Mouse (Mus musculus) liver, embryonic 16.5 days (tissue): ENCODE results near the gene Rrp9. TPM values are rescaled to one million over a fixed set of nuclear protein-coding genes. Genes with fewer than 3 reads are reported as not detected.

Experiments
- ATAC-seq: fragments of 200-750 bp; cut with Nextera tagmentation; 2 replicates; pipeline ENCODE4 v1.8.0; 2017; ENCODE audit warnings: low read depth, mild to moderate bottlenecking, moderate number of reproducible peaks, moderate library complexity
- H3K27ac ChIP-seq: fragments of 300-500 bp; sonication (generic); 2 replicates; pipeline ENCODE4 v1.5.1; 2014; ENCODE audit warnings: mild to moderate bottlenecking, low read length
- H3K27me3 ChIP-seq: fragments of 300-500 bp; sonication (generic); 2 replicates; pipeline ENCODE4 v1.6.1; 2014; ENCODE audit warnings: low read depth, low read length, mixed read lengths; ENCODE audit not compliant: control insufficient read depth, insufficient read depth
- H3K36me3 ChIP-seq: fragments of 300-500 bp; sonication (generic); 2 replicates; pipeline ENCODE4 v1.6.1; 2014; ENCODE audit warnings: mild to moderate bottlenecking; ENCODE audit not compliant: control insufficient read depth, insufficient read depth
- H3K4me1 ChIP-seq: fragments of 300-500 bp; sonication (generic); 2 replicates; pipeline ENCODE4 v1.6.1; 2014; ENCODE audit warnings: low read depth, low read length, mixed read lengths; ENCODE audit not compliant: control insufficient read depth
- H3K4me2 ChIP-seq: fragments of 300-500 bp; sonication (generic); 2 replicates; pipeline ENCODE4 v1.6.1; 2014; ENCODE audit warnings: low read depth, low read length, mixed read lengths
- H3K4me3 ChIP-seq: fragments of 300-500 bp; sonication (generic); 2 replicates; pipeline ENCODE4 v1.5.1; 2014; ENCODE audit warnings: low read depth, mild to moderate bottlenecking, low read length
- H3K9ac ChIP-seq: fragments of 300-500 bp; sonication (generic); 2 replicates; pipeline ENCODE4 v1.6.1; 2014; ENCODE audit warnings: low read depth, low read length
- H3K9me3 ChIP-seq: fragments of 300-500 bp; sonication (generic); replicated peaks from 2 replicates; pipeline ENCODE4 v1.6.1; 2016; ENCODE audit warnings: low read length; ENCODE audit not compliant: control insufficient read depth
- WGBS: fragments of 180-500 bp; shearing (Covaris S2); extraction: QIAGEN DNeasy Blood & Tissue Kit; methylation state at CpG from one replicate; pipeline ENCODE4 v1.1.7; 2014; ENCODE audit not compliant: insufficient replicate concordance; 5-methylcytosine and 5-hydroxymethylcytosine counted together
- polyA plus RNA-seq: library from polyadenylated mRNA; unstranded; fragments of >200 nt; fragmentation: Nextera tagmentation; extraction: Ambion mirVana; gene quantifications from 2 replicates; pipeline ENCODE4 v1.2.1, GENCODE M21; 2015

Gene Rrp9
- polyA plus RNA-seq, 1 experiment from 2014 or later = 16.3 TPM

DNA sequence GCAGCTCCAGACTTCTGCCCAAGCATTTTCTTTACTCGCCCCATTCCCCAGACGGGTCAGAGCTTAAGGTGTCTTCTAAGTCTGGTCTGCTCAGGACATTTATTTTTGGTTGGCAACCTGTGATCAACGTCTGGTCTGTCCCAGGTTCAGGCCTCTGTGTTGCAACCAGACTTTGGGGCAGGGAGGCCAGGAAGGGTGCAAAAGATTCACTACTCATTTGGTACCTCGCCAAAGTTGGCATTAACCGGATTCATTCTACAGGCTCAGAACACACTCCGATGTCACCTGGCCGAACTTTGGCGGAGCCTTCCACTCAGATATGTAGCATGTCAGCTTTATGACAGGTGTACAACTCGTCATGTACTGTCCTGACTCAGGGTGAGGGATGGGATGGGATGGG lies 27.8 kb upstream of the Rrp9 start:
- peak overlapping the region; percentile 57 for H3K4me2 ChIP-seq
- peak overlapping the region; percentile 63 for H3K4me3 ChIP-seq
- H3K9me3 ChIP-seq = no peaks in the 10 kb centered on the region
- WGBS = 28% methylated on average over 9 of the region's 9 CpGs
- peaks cover 31% of the 10 kb centered on the region for H3K4me1 ChIP-seq
- H3K27me3 ChIP-seq = peaks cover 6% of the 10 kb centered on the region
- H3K9ac ChIP-seq = peak overlapping the region; percentile 22; the same call in 1 of the 2 replicates
- peak overlapping the region; percentile 68 for H3K27ac ChIP-seq
- no peak for ATAC-seq
- H3K36me3 ChIP-seq = no peaks in the 10 kb centered on the region

DNA sequence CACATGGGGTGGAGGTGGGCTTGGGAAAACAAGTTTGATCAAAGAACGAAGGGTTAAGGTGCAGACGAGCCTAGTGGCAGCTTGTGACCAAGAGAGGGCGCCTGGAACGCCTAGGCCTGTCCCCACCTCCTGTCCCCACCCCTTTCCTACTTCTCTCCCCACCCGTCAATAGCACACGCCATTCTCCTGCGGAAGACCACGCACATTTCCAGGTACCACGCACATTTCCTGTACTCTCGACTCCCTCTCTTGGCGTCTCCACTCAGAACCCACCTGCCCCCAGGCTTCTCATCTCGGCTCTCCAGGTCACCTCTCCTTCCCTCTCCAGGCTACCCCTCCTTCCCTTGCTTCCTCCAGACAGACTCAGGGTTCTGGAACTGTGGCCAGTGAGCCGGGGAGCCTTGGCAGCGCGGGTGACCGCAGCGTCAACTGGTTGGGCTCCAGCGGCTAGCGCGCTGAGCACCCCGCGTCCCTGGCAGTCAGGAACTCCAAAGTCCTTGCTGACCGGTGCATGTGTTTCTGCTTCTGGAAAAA lies 27.2 kb upstream of the Rrp9 start:
- Histone ChIP-seq H3K36me3 (no peaks in the 10 kb centered on the region), H3K27ac (peak overlapping the region; percentile 77), H3K4me3 (peak overlapping the region; percentile 63), H3K9me3 (no peaks in the 10 kb centered on the region), H3K27me3 (peaks cover 13% of the 10 kb centered on the region), H3K4me2 (peak overlapping the region; percentile 57), H3K4me1 (peaks cover 37% of the 10 kb centered on the region), H3K9ac (peak overlapping the region; percentile 65)
- ATAC-seq = peak; percentile 50
- 0% methylated on average over 23 of the region's 23 CpGs for WGBS

DNA sequence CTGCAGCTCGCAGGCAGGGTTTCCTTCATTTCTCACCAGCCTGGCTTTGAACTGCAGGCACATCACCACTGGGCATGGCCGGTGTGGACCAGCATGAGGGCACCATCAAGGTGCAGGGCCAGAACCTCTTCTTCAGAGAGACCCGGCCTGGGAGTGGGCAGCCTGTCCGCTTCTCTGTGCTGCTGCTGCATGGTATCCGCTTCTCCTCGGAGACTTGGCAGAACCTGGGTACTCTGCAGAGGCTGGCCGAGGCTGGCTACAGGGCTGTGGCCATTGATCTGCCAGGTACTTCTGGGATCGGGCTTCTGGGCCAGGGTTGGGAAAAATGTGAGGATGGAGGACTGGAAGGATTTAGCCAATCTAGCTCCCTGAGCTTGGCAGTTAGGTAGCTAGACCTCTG lies 25.8 kb upstream of the Rrp9 start:
- Histone ChIP-seq H3K4me1 (peaks cover 45% of the 10 kb centered on the region), H3K27ac (no peak overlapping the region), H3K4me2 (peak overlapping the region; percentile 57; the same call in 1 of the 2 replicates), H3K4me3 (no peak overlapping the region), H3K9ac (no peak overlapping the region; the same call in 1 of the 2 replicates), H3K36me3 (no peaks in the 10 kb centered on the region), H3K27me3 (peaks cover 26% of the 10 kb centered on the region), H3K9me3 (no peaks in the 10 kb centered on the region)
- no peak for ATAC-seq
- WGBS = 66% methylated on average over 8 of the region's 8 CpGs

DNA sequence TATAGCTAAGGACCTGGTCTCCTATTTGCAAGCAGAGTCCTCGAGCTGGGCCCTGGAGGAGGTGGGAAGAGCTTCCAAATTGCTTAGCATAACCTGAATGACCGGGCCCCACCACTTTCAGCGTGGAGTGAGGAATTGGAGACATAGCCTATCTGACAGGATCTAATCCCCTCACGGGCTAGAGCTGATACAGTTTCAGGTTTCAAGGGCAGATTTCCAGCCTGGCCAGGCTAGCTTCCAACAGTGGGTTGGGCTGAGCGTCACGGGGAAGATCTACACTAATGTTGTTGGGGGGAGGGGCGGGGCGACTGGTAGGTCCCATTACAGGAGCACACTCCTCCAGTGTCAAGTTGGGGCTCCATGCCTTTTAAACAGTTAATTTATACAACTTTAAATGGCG lies 25.1 kb upstream of the Rrp9 start:
- Histone ChIP-seq H3K4me3 (no peak overlapping the region), H3K9ac (no peak overlapping the region), H3K4me2 (peak overlapping the region; percentile 57; the same call in 1 of the 2 replicates), H3K27ac (peak overlapping the region; percentile 35; the same call in 1 of the 2 replicates), H3K9me3 (no peaks in the 10 kb centered on the region), H3K27me3 (peaks cover 31% of the 10 kb centered on the region), H3K36me3 (no peaks in the 10 kb centered on the region), H3K4me1 (peaks cover 45% of the 10 kb centered on the region)
- 41% methylated on average over 9 of the region's 9 CpGs for WGBS
- no peak for ATAC-seq

DNA sequence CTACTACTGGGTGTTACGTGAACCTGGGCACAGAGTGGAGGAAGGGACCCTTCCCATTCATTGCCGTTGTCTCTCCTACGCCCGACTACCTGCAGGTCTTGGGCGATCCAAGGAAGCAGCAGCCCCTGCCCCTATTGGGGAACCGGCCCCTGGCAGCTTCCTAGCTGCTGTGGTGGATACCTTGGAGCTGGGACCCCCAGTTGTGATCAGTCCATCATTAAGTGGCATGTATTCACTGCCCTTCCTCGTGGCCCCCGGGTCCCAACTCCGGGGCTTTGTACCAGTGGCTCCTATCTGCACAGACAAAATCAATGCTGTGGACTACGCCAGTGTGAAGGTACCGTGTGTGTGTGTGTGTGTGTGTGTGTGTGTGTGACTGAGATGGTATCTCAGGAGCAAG lies 24.5 kb upstream of the Rrp9 start:
- Histone ChIP-seq H3K27ac (no peak overlapping the region), H3K9me3 (no peaks in the 10 kb centered on the region), H3K4me3 (no peak overlapping the region), H3K27me3 (peaks cover 31% of the 10 kb centered on the region), H3K9ac (no peak overlapping the region), H3K4me1 (peaks cover 40% of the 10 kb centered on the region), H3K36me3 (no peaks in the 10 kb centered on the region), H3K4me2 (0 out of 2 replicates have a peak overlapping the region, but pooled peaks have one; percentile 6)
- 69% methylated on average over 11 of the region's 11 CpGs for WGBS
- no peak for ATAC-seq

DNA sequence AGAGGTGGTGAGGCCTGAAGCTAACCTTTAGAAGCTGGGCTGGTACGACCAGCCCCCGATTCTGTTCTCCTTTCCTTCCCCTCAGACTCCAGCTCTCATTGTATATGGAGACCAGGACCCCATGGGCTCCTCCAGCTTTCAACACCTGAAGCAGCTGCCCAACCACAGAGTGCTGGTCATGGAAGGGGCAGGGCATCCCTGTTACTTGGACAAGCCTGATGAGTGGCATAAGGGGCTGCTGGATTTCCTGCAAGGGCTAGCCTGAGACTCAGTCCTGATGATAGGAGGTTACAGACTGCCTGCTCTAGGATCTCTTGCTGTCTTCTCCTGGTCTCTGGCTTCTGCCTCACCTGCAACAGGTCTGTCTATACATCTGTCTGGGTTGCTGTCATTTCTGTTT lies 23.9 kb upstream of the Rrp9 start:
- no peaks in the 10 kb centered on the region for H3K36me3 ChIP-seq
- peaks cover 31% of the 10 kb centered on the region for H3K27me3 ChIP-seq
- H3K9ac ChIP-seq = no peak overlapping the region
- no peak overlapping the region for H3K4me3 ChIP-seq
- 34% methylated on average over 2 of the region's 2 CpGs for WGBS
- no peaks in the 10 kb centered on the region for H3K9me3 ChIP-seq
- no peak overlapping the region for H3K4me2 ChIP-seq
- ATAC-seq = no peak
- no peak overlapping the region for H3K27ac ChIP-seq
- peaks cover 34% of the 10 kb centered on the region for H3K4me1 ChIP-seq

DNA sequence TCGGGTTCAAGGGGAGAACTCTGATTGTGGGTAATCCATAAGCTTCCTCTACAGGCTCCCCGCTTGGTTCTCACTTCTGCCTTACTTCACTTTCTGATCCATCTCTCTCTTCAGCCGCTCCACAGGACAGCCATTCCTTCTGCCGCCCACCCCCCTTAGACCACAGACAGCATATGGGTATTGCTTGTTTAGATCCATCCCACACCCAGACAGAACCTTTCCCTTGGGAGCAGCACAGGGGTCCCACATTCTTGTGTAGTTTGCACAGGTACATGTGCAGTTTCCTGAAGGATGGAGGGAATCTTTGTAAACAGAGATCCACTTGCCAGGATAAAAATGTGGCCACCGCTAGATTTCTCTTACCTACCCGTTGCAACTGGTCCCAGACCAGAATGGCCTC lies 23.4 kb upstream of the Rrp9 start:
- no peak overlapping the region for H3K4me2 ChIP-seq
- H3K9ac ChIP-seq = no peak overlapping the region
- H3K9me3 ChIP-seq = no peaks in the 10 kb centered on the region
- peaks cover 31% of the 10 kb centered on the region for H3K27me3 ChIP-seq
- peaks cover 31% of the 10 kb centered on the region for H3K4me1 ChIP-seq
- H3K4me3 ChIP-seq = no peak overlapping the region
- WGBS = 50% methylated on average over 6 of the region's 6 CpGs
- no peaks in the 10 kb centered on the region for H3K36me3 ChIP-seq
- ATAC-seq = no peak
- no peak overlapping the region for H3K27ac ChIP-seq

DNA sequence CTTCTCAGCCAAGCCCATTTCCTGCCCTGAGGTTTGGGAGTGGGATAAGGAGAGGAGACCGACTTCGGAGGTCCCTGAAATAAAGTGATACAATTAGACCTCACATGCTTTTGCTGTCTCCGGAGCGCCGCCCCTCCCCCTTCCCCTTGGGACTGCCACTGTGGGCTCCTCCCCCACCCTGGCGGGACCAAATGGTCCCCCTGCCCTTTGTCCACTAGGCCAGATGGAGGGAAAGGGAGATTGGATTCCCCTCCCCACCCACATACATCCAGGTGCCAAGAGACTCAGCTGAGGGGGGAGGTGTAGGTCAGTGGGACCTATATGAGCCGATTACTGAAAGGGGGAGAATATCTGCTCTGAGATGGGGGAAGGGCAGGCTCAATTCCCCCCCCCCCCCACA lies 22.9 kb upstream of the Rrp9 start:
- no peak overlapping the region; the same call in 1 of the 2 replicates for H3K27ac ChIP-seq
- no peaks in the 10 kb centered on the region for H3K9me3 ChIP-seq
- H3K36me3 ChIP-seq = no peaks in the 10 kb centered on the region
- H3K9ac ChIP-seq = no peak overlapping the region
- peaks cover 31% of the 10 kb centered on the region for H3K27me3 ChIP-seq
- peaks cover 28% of the 10 kb centered on the region for H3K4me1 ChIP-seq
- WGBS = 28% methylated on average over 7 of the region's 7 CpGs
- peak overlapping the region; percentile 65; the same call in 1 of the 2 replicates for H3K4me3 ChIP-seq
- peak overlapping the region; percentile 76 for H3K4me2 ChIP-seq
- ATAC-seq = peak; percentile 14; the same call in 1 of the 2 replicates

DNA sequence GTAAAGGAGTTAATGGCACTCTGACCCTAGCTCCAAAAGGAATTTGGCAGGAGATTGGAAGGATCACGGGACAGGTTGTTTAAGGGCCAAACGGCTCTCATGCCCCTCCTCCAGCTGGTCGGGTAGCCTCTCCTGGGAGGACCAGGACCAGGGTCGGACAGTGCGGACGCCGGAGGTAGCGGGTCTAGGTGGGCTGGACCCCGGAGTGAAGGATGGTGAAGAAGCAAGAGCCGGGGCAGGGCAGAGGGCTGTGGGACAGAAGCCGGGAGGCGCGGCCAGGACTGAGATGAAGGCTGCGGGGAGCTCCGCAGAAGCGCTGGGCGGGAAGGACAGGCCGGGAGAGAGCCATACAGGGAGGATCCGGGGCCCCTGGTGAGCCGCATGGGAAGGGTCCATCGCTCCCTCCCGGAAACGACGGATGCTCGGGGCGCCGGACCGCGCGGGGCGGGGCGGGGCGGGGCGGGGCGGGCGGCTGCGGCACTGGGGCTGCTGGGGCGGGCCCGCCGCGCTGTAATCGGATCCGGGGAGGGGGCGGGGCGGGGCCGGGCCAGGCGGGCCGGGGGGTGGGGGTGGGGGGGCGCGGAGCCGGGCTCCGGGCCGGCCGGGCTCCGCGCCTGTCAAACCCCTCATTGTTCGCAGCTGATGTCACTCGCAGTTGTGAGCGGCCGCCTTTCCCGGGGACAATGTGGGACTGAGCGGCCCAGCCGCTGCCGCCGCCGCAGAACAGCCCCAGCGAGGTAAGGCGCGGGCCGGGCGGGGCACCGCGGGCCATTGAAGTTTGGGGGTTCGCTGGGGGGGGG lies 22.3 kb upstream of the Rrp9 start, which contains the start of gene Pcbp4:
TSS of gene Pcbp4 (plus strand) at position 21 of the 800 bp plus-strand sequence.
- Histone ChIP-seq H3K4me2 (peak within 1 kb of the TSS; percentile 76), H3K36me3 (no peaks in the 10 kb centered on the region), H3K9me3 (no peaks in the 10 kb centered on the region), H3K27me3 (peaks cover 31% of the 10 kb centered on the region), H3K4me3 (peak within 1 kb of the TSS; percentile 65), H3K27ac (peak within 1 kb of the TSS; percentile 47), H3K9ac (peak within 1 kb of the TSS; percentile 47), H3K4me1 (peaks cover 22% of the 10 kb centered on the region)
- peak; percentile 73 for ATAC-seq
- WGBS = under 1% methylated on average over 53 of the region's 74 CpGs
